Mouse (Mus musculus) bone marrow macrophage, adult 2 months (primary cell): ENCODE measurements at regions not wholly inside any gene's neighbourhood (a gene's known extent, or its start where the extent isn't known, plus 50 kb on each side); places are given as distances from the start of the nearest gene placed in this dataset.
A peak's percentile ranks its signal among the peaks of the same experiment; 100 is the strongest.

ENCODE experiments used
- H3K27ac ChIP-seq: 2 replicates; pipeline ENCODE4 v1.5.1; 2012; ENCODE audit warnings: low read depth, low read length; ENCODE audit not compliant: insufficient read depth
- H3K4me1 ChIP-seq: 2 replicates; pipeline ENCODE4 v1.6.1; 2012; ENCODE audit warnings: low read length; ENCODE audit not compliant: control insufficient read depth, insufficient read depth
- H3K4me3 ChIP-seq: 2 replicates; pipeline ENCODE4 v1.5.1; 2012; ENCODE audit warnings: mild to moderate bottlenecking, low read length, moderate library complexity; ENCODE audit not compliant: insufficient read depth
- CTCF ChIP-seq: IDR thresholded peaks from 2 replicates; pipeline ENCODE4 v1.5.1; 2012; ENCODE audit warnings: low read depth, mild to moderate bottlenecking, low read length, moderate library complexity
- POLR2A ChIP-seq: IDR thresholded peaks from 2 replicates; pipeline ENCODE4 v1.6.1; 2012; ENCODE audit warnings: mild to moderate bottlenecking, low read depth, low read length, borderline replicate concordance

- TF ChIP-seq POLR2A: no peak
- Histone ChIP-seq H3K27ac (no peak overlapping the region), H3K4me3 (no peak overlapping the region), H3K4me1 (0 out of 2 replicates have a peak, but pooled peaks cover 3% of the 10 kb centered on the region)
Observed at GRCm38 (mm10) chr7:135877091-135877874, 161.1 kb upstream of the Mki67 start.

- H3K4me1 ChIP-seq: 0 out of 2 replicates have a peak, but pooled peaks cover 3% of the 10 kb centered on the region
- H3K4me3 ChIP-seq: no peak overlapping the region
- H3K27ac ChIP-seq: no peak overlapping the region
- TF ChIP-seq POLR2A (no peak), CTCF (no peak)
Observed at GRCm38 (mm10) chr7:135878750-135879149, 162.6 kb upstream of the Mki67 start.

- TF ChIP-seq POLR2A (no peak), CTCF (no peak)
- no peak overlapping the region for H3K4me3 ChIP-seq
- H3K27ac ChIP-seq: no peak overlapping the region
- 0 out of 2 replicates have a peak, but pooled peaks cover 3% of the 10 kb centered on the region for H3K4me1 ChIP-seq
Observed at GRCm38 (mm10) chr7:135880446-135880845, 164.3 kb upstream of the Mki67 start.

- Histone ChIP-seq H3K4me1 (peaks cover 3% of the 10 kb centered on the region; the same call in 1 of the 2 replicates), H3K4me3 (no peak overlapping the region), H3K27ac (no peak overlapping the region)
- TF ChIP-seq CTCF: no peak
- TF ChIP-seq POLR2A: no peak
Observed at GRCm38 (mm10) chr7:135882306-135882705, 166.1 kb upstream of the Mki67 start.

GRCm38 (mm10) chr7:135888598-135888997 lies 172.4 kb upstream of the Mki67 start:
- Histone ChIP-seq H3K27ac (no peak overlapping the region), H3K4me1 (peaks cover 8% of the 10 kb centered on the region), H3K4me3 (no peak overlapping the region)
- TF ChIP-seq CTCF (no peak), POLR2A (no peak)

GRCm38 (mm10) chr7:135889016-135889726 lies 173.0 kb upstream of the Mki67 start:
- peaks cover 8% of the 10 kb centered on the region for H3K4me1 ChIP-seq
- TF ChIP-seq CTCF (peak; percentile 59; the same call in 1 of the 2 replicates), POLR2A (no peak)
- H3K4me3 ChIP-seq: no peak overlapping the region
- H3K27ac ChIP-seq: no peak overlapping the region

- no peak for TF ChIP-seq POLR2A
- no peak for TF ChIP-seq CTCF
- Histone ChIP-seq H3K27ac (no peak overlapping the region), H3K4me1 (no peaks in the 10 kb centered on the region)
Observed at GRCm38 (mm10) chr7:135898876-135899275, 182.7 kb upstream of the Mki67 start.

GRCm38 (mm10) chr7:135899765-135900164 lies 183.6 kb upstream of the Mki67 start:
- TF ChIP-seq CTCF (no peak), POLR2A (no peak)
- Histone ChIP-seq H3K27ac (no peak overlapping the region), H3K4me1 (no peaks in the 10 kb centered on the region), H3K4me3 (no peak overlapping the region)

More at GRCm38 (mm10) chr7:135898876-135899275, 182.7 kb upstream of the Mki67 start:
- no peak overlapping the region for H3K4me3 ChIP-seq

GRCm38 (mm10) chr7:135900861-135901321 lies 184.7 kb upstream of the Mki67 start:
- no peaks in the 10 kb centered on the region for H3K4me1 ChIP-seq
- TF ChIP-seq POLR2A (no peak), CTCF (no peak)

GRCm38 (mm10) chr7:135902106-135903055 lies 186.2 kb upstream of the Mki67 start:
- H3K4me1 ChIP-seq: no peaks in the 10 kb centered on the region
- no peak overlapping the region for H3K4me3 ChIP-seq
- no peak overlapping the region for H3K27ac ChIP-seq
- TF ChIP-seq CTCF: no peak
- no peak for TF ChIP-seq POLR2A

More at GRCm38 (mm10) chr7:135900861-135901321, 184.7 kb upstream of the Mki67 start:
- Histone ChIP-seq H3K4me3 (no peak overlapping the region), H3K27ac (no peak overlapping the region)
